Mouse (Mus musculus) left cerebral cortex, postnatal 25 days (tissue): Measurements from ENCODE around the gene Glp1r. TPM values are rescaled to one million over a fixed set of nuclear protein-coding genes. Genes with fewer than 3 reads are reported as not detected.

Experiments
- DNase-seq, 2 experiments: peaks; one replicate each; pipeline ENCODE4 v3.0.0; 2022; ENCODE audit warnings: low spot score in 2 of 2, mixed read lengths in 1 of 2
- intact Hi-C: fragments of 180-260 bp; cut with DNase I; formaldehyde crosslinking; loops from one replicate; pipeline ENCODE4 v1.15.1; 2025
- total RNA-seq, 2 experiments: library from RNA; stranded (reverse); gene quantifications; 2 replicates each; pipeline ENCODE4 v1.2.3; 2021

Gene Glp1r
- total RNA-seq, result 1 to 10 TPM in 1 of 2 experiments, under 1 TPM in 1; 0.96 to 1.5 TPM

DNA sequence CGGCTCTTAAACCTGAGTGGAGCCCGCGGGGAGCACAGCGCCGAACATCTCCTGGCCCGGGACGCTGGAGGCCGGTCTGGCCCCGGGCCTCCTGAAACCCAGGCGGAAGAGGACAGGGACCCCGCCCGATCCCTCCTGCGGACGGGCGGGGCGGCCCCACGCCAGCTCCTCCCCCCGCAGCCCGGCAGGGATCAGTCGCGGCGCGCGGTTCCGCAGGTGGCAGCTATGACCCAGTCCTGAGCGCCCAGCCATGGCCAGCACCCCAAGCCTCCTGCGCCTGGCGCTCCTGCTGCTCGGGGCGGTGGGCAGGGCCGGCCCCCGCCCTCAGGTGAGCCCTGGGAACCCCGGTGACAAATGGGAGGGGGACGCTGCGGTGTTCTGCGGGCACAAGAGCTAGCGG lies at the start of gene Glp1r:
Glp1r (plus strand) TSS at position 191 of the 400 bp plus-strand sequence.
- DNase-seq, result no peak
- intact Hi-C loops, result no loop called here

GRCm38 (mm10) chr17:30852345-30852744 lies 49.3 kb upstream of the Glp1r start:
- DNase-seq, result no peak
- intact Hi-C loops, result no loop called here

DNA sequence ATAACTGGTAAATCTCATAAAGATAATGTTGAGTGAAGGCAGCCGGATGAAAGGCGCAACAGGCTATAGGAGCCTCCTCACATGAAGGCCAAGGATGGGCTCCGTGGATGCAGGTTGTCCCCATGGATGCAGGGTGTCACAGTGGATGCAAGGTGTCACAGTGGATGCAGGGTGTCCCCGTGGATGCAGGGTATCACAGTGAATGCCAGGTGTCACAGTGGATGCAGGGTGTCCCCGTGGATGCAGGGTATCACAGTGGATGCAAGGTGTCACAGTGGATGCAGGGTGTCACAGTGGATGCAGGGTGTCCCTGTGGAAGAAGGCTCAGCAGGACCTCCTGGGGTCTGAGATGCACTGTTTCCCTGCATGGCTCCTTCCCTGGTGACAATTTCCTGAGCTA lies 44.3 kb upstream of the Glp1r start:
- no peak for DNase-seq
- intact Hi-C loops, result no loop called here

GRCm38 (mm10) chr17:30858586-30859259 lies 42.9 kb upstream of the Glp1r start:
- no peak for DNase-seq
- intact Hi-C loops, result no loop called here

DNA sequence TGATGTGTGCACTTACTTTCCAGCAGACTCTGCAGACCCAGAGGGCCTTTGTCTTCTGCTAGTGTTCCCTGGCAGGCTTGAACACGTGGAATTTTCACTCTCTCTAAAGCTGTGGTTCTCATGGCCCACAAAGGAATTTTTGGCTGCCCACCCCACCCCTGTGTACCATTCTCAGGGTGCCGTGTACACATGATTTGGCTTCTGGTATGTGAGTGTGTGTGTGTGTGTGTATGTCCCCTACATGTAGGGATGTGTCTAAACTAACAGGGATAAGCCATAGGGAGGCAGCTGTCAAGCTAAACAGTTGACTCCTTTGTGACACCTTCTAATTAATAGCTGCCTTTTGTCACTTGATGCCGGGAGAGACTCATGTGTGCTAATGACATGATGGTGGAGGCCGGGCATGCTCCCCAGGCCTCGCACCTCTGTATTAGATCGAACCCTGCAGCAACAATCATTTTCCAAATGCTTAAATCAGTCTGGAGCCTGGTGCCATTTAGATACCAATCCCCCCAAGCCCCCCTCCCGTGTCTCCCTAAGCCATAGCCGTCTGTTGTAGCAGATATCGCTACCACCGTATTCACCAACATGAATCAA lies 41.5 kb upstream of the Glp1r start:
- intact Hi-C loops, result no loop called here
- DNase-seq, result no peak

DNA sequence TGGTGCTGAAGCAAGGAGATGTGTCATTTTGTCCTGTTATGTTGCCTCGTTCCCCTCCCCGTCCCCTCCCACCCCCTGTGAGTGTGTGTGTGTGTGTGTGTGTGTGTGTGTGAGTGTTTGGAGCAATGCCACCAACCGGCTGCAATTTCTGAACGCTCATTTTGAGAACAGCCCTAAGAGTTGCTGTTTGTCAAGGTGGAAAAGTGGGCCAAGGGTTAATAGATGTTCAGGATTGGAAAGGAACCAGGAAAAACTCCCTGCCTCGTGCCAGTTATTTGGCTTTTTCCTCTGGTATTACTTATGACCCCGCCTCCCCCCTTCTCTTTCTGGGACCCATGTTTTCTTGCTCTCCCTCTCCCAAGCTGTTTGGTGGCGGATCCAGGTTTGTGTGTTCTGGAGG lies 41.0 kb upstream of the Glp1r start:
- DNase-seq, result no peak
- intact Hi-C loops, result no loop called here

DNA sequence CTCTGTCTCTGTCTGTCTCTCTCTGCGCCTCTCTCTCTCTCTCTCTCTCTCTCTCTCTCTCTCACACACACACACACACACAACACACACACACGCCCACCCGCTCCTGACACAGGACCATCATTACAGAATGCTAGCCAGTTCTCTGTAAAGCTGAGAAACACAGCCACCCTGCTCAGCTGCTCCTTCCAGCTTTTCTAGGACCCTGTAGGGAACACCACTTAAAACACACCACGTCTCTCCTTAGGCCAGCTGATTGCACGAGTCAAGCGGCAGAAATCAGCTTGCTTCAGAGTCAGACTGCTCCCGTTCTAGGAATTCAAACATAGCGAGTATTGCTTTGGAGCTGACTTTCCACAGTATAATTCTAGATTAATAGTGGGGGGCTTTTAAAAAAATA lies 35.3 kb upstream of the Glp1r start:
- peak in 1 of 2 experiments; percentile 51 for DNase-seq
- intact Hi-C loops, result no loop called here

DNA sequence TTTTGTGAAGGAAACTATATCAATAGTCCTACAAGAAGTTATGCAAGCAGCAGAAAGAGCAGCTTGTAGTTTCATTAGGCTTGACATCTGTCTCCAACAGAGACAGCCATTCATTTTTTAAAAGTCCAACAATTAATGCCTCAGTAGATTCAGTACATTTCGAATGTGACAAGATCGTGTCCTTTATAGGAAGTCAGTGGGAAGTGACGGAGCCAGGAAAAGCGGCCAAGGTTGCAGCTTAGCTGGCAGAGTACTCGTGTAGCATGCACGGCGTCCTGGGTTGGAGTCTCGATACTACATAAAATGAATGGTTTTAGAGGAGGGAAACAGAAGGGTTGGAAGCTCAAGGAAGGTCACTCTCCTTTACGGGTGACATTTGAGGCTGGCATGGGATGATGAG lies 34.7 kb upstream of the Glp1r start:
- intact Hi-C loops, result no loop called here
- DNase-seq, result peak in 1 of 2 experiments; percentile 42

- intact Hi-C loops, result no loop called here
- no peak for DNase-seq
Measured at GRCm38 (mm10) chr17:30871040-30871439, 30.6 kb upstream of the Glp1r start.

DNA sequence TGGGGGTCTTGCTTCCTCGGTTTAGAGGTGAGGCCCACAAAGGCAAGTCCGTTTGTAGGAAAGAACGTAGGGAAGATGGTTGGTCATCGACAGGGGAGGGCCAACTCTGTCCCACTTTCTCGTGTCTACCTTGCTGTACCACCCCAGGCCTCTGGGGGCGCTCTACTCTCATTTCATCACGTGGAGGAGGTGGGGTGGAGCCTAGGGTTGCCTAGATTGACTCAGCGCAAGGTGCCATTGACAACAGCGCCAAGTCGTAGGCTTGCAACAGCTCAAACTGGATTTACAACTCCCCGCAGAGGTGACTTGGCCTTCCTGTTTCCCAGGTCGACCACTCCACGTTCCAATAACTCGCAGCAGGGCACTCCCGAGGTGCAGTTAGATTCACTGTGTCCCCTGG lies 27.3 kb upstream of the Glp1r start:
- DNase-seq, result no peak
- intact Hi-C loops, result no loop called here

GRCm38 (mm10) chr17:30877456-30877855 lies 24.2 kb upstream of the Glp1r start:
- intact Hi-C loops, result no loop called here
- DNase-seq, result no peak

- intact Hi-C loops, result no loop called here
Measured at GRCm38 (mm10) chr17:30878626-30879025, 23.0 kb upstream of the Glp1r start.

DNA sequence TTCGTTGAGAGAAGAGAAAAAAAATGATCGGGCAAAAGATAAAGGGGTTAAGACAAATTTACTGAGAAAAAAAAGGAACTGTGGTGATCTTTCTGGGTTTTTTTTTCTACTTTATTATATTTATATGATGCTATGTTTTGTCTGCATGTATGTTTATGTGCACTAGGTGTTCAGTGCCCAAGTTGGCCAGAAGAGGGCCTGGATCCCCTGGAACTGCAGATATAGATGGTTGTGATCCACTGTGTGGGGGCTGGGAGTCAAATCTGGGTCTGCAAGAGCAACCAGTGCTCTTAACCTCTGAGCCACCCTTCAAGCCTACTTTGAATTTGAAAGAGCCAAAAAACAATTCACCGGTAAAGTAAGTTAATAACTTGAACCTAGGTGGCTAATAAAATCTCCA lies 21.2 kb upstream of the Glp1r start:
- no peak for DNase-seq
- intact Hi-C loops, result loop anchor here (5.0 kb wide), 1 partner anchor 508 kb away; no protein-coding TSS in a partner anchor

More at GRCm38 (mm10) chr17:30878626-30879025, 23.0 kb upstream of the Glp1r start:
- no peak for DNase-seq

DNA sequence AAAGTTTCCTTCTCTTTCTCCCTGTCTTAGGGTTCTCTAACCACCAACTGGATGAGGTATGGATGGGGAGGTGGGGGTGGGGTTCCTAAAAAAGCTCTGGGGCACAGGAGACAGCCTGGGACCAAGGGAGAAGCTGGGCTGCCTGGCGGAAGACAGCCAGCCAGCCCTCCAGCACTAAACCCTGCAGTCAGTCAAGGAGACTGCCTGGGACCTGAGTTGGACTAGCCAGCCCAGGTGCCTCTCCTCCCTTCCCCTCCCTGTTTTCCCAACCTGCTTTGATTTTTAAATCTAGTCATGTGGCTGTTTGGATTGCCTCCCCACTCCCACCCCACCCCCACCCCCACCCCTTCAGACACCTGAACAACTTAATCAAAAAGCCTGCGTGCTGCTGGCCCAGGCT lies 20.6 kb upstream of the Glp1r start:
- intact Hi-C loops, result loop anchor here (5.0 kb wide), 1 partner anchor 509 kb away; no protein-coding TSS in a partner anchor

DNA sequence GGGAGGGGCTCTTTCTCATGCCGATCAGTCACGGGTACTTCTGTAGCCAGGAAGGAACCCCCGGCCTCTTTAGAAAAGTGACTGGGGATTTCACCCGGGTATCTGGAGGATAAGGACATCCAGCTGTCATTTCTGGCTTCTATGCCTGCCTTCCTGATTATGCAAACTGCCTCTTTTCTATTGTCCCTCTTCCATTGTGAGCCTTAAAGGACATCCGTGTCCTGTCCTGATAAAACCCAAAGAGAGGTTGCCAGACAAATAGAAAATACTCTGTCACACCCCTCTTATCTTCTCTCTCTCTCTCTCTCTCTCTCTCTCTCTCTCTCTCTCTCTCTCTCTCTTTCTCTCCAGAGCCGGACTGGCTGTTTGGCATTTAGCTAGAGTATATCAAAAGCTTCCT lies 19.4 kb upstream of the Glp1r start:
- no peak for DNase-seq
- intact Hi-C loops, result loop anchor here (5.0 kb wide), 1 partner anchor 510 kb away; no protein-coding TSS in a partner anchor

More for the DNA sequence above, 20.6 kb upstream of the Glp1r start:
- no peak for DNase-seq

GRCm38 (mm10) chr17:30883534-30883933 lies 18.1 kb upstream of the Glp1r start:
- intact Hi-C loops, result loop anchor here (5.0 kb wide), 1 partner anchor 511 kb away; no protein-coding TSS in a partner anchor
- DNase-seq, result no peak

DNA sequence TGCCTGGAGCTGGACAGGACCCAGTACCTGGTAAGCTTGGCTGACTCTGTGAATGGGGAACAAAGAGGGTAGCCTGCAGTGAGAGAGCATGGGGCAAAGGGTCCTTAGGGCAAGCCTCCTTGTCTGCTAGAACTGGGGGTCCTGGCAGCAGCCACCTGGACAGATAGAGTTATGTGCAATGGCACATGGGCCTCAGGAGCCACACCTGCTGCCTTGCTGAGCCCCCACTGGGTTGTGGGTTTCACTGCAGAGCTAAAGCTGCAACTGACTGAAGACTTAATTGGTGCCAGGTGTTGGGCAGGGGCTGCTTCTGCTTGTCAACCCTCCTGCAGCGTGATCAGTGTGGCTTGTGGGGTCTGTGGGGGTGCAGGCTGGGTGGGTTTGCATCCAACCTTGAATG lies 9.5 kb upstream of the Glp1r start:
- intact Hi-C loops, result no loop called here
- DNase-seq, result no peak

DNA sequence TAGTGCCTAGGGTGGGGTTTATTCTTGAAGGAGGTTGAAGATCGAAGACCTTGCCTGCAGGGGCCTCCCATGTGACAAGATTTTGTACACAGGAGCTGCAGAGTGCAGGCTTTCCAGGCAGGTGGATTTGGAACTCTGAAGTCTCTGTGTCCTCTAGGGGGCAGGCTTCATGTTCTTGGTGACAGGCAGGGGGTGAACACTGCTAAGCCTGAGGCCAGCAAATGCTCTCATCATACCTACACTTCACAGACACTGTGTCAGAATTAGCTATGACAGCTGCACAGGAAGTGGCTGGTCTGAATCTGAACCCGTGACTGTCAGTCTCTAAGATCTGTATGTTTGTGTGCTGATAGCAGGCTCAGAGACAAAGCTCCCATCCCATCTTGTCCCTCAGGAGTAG lies 8.9 kb upstream of the Glp1r start:
- no peak for DNase-seq
- intact Hi-C loops, result no loop called here

DNA sequence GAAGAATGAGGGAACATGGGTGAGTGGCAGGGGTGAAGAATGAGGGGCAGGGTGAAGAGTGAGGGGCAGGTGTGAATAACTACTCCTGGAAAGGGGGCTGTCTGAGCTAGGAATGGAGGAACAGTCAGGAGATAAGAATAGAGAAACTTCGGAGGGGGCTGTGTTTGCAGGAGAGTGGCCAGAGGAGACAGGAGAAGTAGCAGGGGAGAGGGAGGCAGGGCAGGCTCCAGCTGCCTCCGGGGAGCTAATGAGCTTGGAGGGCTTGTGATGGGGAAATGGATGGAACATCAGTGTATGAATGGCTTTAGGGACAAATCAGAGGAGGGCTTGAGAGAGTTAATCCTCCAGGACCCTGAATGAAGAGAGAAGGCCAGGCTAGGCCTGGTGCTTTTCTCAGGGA lies 4.5 kb upstream of the Glp1r start:
- intact Hi-C loops, result no loop called here
- DNase-seq, result no peak

GRCm38 (mm10) chr17:30904096-30904495 lies 2.5 kb downstream of the Glp1r start:
- intact Hi-C loops, result no loop called here
- DNase-seq, result no peak

GRCm38 (mm10) chr17:30907577-30907976 lies 6.0 kb downstream of the Glp1r start:
- intact Hi-C loops, result no loop called here
- DNase-seq, result no peak
